Mouse (Mus musculus) midbrain, embryonic 12.5 days (tissue): Measurements from ENCODE around the gene Fars2. TPM values are rescaled to one million over a fixed set of nuclear protein-coding genes. Genes with fewer than 3 reads are reported as not detected.

ENCODE experiments used
- ATAC-seq: fragments of 200-750 bp; cut with Nextera tagmentation; 2 replicates; pipeline ENCODE4 v1.8.0; 2017; ENCODE audit warnings: low read depth, moderate TSS enrichment, moderate library complexity; ENCODE audit not compliant: low FRiP score
- H3K27ac ChIP-seq: fragments of 300-500 bp; sonication (generic); replicated peaks from 2 replicates; pipeline ENCODE4 v1.5.1; 2016; ENCODE audit warnings: mild to moderate bottlenecking
- H3K27me3 ChIP-seq: fragments of 300-500 bp; sonication (generic); 2 replicates; pipeline ENCODE4 v1.6.1; 2016; ENCODE audit warnings: mild to moderate bottlenecking
- H3K36me3 ChIP-seq: fragments of 300-500 bp; sonication (generic); 2 replicates; pipeline ENCODE4 v1.6.1; 2016
- H3K4me1 ChIP-seq: fragments of 300-500 bp; sonication (generic); 2 replicates; pipeline ENCODE4 v1.6.1; 2016
- H3K4me2 ChIP-seq: fragments of 300-500 bp; sonication (generic); replicated peaks from 2 replicates; pipeline ENCODE4 v1.6.1; 2016; ENCODE audit warnings: mild to moderate bottlenecking, moderate library complexity
- H3K4me3 ChIP-seq: fragments of 300-500 bp; sonication (generic); 2 replicates; pipeline ENCODE4 v1.5.1; 2016; ENCODE audit warnings: mild to moderate bottlenecking
- H3K9ac ChIP-seq: fragments of 300-500 bp; sonication (generic); replicated peaks from 2 replicates; pipeline ENCODE4 v1.6.1; 2016; ENCODE audit warnings: mild to moderate bottlenecking, moderate library complexity
- H3K9me3 ChIP-seq: fragments of 300-500 bp; sonication (generic); 2 replicates; pipeline ENCODE4 v1.6.1; 2016; ENCODE audit warnings: mild to moderate bottlenecking
- WGBS: fragments of 180-500 bp; shearing (Covaris S2); methylation state at CpG from one replicate; pipeline ENCODE4 v1.1.7; 2016; 5-methylcytosine and 5-hydroxymethylcytosine counted together
- polyA plus RNA-seq: library from polyadenylated mRNA; unstranded; fragments of >200 nt; fragmentation: Nextera tagmentation; extraction: Ambion mirVana; gene quantifications from 2 replicates; pipeline ENCODE4 v1.2.1, GENCODE M21; 2016

Fars2 gene
- polyA plus RNA-seq, 1 experiment from 2014 or later: 29.9 TPM

- no peaks in the 10 kb centered on the region for H3K36me3 ChIP-seq
- no peak overlapping the region for H3K4me3 ChIP-seq
- no peaks in the 10 kb centered on the region for H3K27me3 ChIP-seq
- H3K4me2 ChIP-seq: no peak overlapping the region
- H3K9ac ChIP-seq: no peak overlapping the region
- ATAC-seq: no peak
- WGBS: 88% methylated on average over 2 of the region's 2 CpGs
- H3K9me3 ChIP-seq: no peaks in the 10 kb centered on the region
- peaks cover 4% of the 10 kb centered on the region for H3K4me1 ChIP-seq
- H3K27ac ChIP-seq: no peak overlapping the region
These were observed 5.9 kb upstream of the Fars2 start for GRCm38 (mm10) chr13:36111331-36111730.

GRCm38 (mm10) chr13:36113181-36113580 is 4.0 kb upstream of the Fars2 start:
- no peak overlapping the region for H3K4me2 ChIP-seq
- H3K27ac ChIP-seq: no peak overlapping the region
- H3K27me3 ChIP-seq: no peaks in the 10 kb centered on the region
- H3K9me3 ChIP-seq: no peaks in the 10 kb centered on the region
- H3K4me3 ChIP-seq: no peak overlapping the region
- peaks cover 9% of the 10 kb centered on the region for H3K4me1 ChIP-seq
- no peak overlapping the region for H3K9ac ChIP-seq
- 90% methylated on average over 5 of the region's 5 CpGs for WGBS
- ATAC-seq: no peak
- H3K36me3 ChIP-seq: no peaks in the 10 kb centered on the region

GRCm38 (mm10) chr13:36116520-36117142 is 581 bp upstream of the Fars2 start:
- Histone ChIP-seq H3K27me3 (no peaks in the 10 kb centered on the region), H3K4me2 (peak overlapping the region; percentile 73), H3K4me1 (peaks cover 13% of the 10 kb centered on the region), H3K9me3 (no peaks in the 10 kb centered on the region), H3K36me3 (no peaks in the 10 kb centered on the region), H3K27ac (peak overlapping the region; percentile 98; the same call in 1 of the 2 replicates), H3K4me3 (peak overlapping the region; percentile 55), H3K9ac (peak overlapping the region; percentile 73)
- 9% methylated on average over 21 of the region's 21 CpGs for WGBS
- peak; percentile 10 for ATAC-seq

- H3K27ac ChIP-seq: no peak overlapping the region
- H3K4me1 ChIP-seq: peaks cover 13% of the 10 kb centered on the region
- H3K4me3 ChIP-seq: no peak overlapping the region
- no peaks in the 10 kb centered on the region for H3K27me3 ChIP-seq
- no peak for ATAC-seq
- 72% methylated on average over 4 of the region's 4 CpGs for WGBS
- no peak overlapping the region for H3K9ac ChIP-seq
- H3K4me2 ChIP-seq: no peak overlapping the region
- no peaks in the 10 kb centered on the region for H3K9me3 ChIP-seq
- no peaks in the 10 kb centered on the region for H3K36me3 ChIP-seq
These were observed 2.5 kb downstream of the Fars2 start for GRCm38 (mm10) chr13:36119684-36120083.

GRCm38 (mm10) chr13:36120606-36121005 is 3.4 kb downstream of the Fars2 start:
- no peaks in the 10 kb centered on the region for H3K9me3 ChIP-seq
- H3K27me3 ChIP-seq: no peaks in the 10 kb centered on the region
- no peak for ATAC-seq
- H3K4me2 ChIP-seq: no peak overlapping the region
- H3K4me3 ChIP-seq: no peak overlapping the region
- no peak overlapping the region for H3K27ac ChIP-seq
- peaks cover 13% of the 10 kb centered on the region for H3K4me1 ChIP-seq
- H3K9ac ChIP-seq: no peak overlapping the region
- no peaks in the 10 kb centered on the region for H3K36me3 ChIP-seq

DNA sequence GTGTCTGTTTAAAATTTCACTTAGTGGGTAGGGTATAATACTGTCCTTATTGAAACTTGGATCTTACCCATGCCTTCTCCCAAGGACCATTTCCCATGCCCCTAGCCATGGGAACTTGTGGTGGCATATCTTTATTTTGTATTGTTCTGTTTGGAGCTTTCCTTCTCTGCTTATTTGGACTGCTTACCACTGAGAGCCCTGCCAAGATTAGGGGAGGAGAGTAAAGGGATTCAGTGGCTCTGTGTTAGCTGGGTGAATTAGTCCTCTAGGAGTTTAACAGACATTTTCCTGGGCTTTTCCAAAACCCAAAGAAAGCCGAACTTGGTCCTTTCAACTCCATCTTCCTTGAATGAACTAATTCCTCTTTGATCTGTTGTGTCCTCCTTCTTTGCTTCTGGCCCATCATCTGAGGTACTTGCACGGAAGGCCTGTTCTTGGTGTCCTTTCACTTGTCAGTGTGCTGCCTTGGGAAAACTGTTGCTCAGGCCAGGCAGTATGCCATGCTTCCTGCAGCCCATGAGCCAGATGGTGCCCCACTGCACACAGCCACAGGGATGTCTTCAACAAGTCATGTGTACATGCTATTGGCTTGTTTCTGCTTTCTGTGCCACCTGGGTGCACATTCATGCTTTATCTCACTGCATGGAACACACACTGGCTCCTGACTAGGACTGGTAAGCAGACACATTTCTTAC is 12.3 kb downstream of the Fars2 start:
- Histone ChIP-seq H3K9ac (no peak overlapping the region), H3K4me3 (no peak overlapping the region), H3K36me3 (no peaks in the 10 kb centered on the region), H3K27ac (no peak overlapping the region), H3K4me2 (no peak overlapping the region), H3K27me3 (no peaks in the 10 kb centered on the region), H3K4me1 (no peaks in the 10 kb centered on the region), H3K9me3 (no peaks in the 10 kb centered on the region)
- 68% methylated on average over 2 of the region's 2 CpGs for WGBS
- ATAC-seq: no peak

GRCm38 (mm10) chr13:36131401-36131800 is 14.2 kb downstream of the Fars2 start:
- Histone ChIP-seq H3K27me3 (no peaks in the 10 kb centered on the region), H3K4me1 (no peaks in the 10 kb centered on the region), H3K9me3 (no peaks in the 10 kb centered on the region), H3K9ac (no peak overlapping the region), H3K27ac (no peak overlapping the region), H3K4me3 (no peak overlapping the region), H3K36me3 (no peaks in the 10 kb centered on the region), H3K4me2 (no peak overlapping the region)
- WGBS: 94% methylated on average over 5 of the region's 5 CpGs
- ATAC-seq: no peak

DNA sequence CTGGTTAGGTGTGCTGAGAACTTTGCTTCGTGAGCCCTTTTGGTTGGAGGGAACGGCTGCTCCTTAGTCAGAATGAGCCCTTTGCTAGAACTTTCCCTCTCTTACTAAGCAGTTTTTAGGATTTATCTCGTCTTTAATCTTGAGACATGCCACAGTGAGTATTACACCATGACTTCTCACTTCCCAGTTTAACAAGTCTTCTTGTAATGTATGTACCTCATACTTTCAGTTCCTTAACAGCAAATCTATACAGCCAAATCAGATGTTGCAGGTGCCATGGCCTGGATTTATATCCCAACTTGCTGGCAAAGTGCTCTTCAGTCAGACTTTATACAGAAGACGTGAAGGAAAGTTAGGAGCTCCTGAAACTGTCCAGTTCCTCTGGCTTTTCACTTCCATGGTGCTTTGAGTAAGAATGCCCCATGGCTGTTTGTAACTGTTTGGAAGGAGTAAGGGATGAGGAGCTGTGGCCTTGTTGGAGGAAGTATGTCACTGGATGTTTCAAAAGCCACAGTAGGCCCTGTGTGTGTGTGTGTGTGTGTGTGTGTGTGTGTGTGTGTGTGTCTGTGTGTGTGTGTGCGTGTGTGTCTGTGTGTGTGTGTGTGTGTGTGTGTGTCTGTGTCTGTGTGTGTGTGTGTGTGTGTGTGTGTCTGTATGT is 14.9 kb downstream of the Fars2 start:
- ATAC-seq: no peak
- Histone ChIP-seq H3K9ac (no peak overlapping the region), H3K36me3 (no peaks in the 10 kb centered on the region), H3K9me3 (no peaks in the 10 kb centered on the region), H3K27ac (no peak overlapping the region), H3K4me2 (no peak overlapping the region), H3K4me1 (no peaks in the 10 kb centered on the region), H3K27me3 (no peaks in the 10 kb centered on the region), H3K4me3 (no peak overlapping the region)
- WGBS: 91% methylated on average over 4 of the region's 5 CpGs

GRCm38 (mm10) chr13:36139703-36140102 is 22.5 kb downstream of the Fars2 start:
- no peaks in the 10 kb centered on the region for H3K4me1 ChIP-seq
- ATAC-seq: no peak
- H3K36me3 ChIP-seq: no peaks in the 10 kb centered on the region
- H3K9me3 ChIP-seq: no peaks in the 10 kb centered on the region
- H3K27ac ChIP-seq: no peak overlapping the region
- no peak overlapping the region for H3K9ac ChIP-seq
- H3K4me3 ChIP-seq: no peak overlapping the region
- no peaks in the 10 kb centered on the region for H3K27me3 ChIP-seq
- WGBS: 80% methylated on average over 5 of the region's 5 CpGs
- no peak overlapping the region for H3K4me2 ChIP-seq

GRCm38 (mm10) chr13:36140247-36141016 is 23.2 kb downstream of the Fars2 start:
- WGBS: 57% methylated on average over 5 of the region's 5 CpGs
- H3K36me3 ChIP-seq: no peaks in the 10 kb centered on the region
- no peak for ATAC-seq
- no peaks in the 10 kb centered on the region for H3K27me3 ChIP-seq
- no peaks in the 10 kb centered on the region for H3K4me1 ChIP-seq
- no peak overlapping the region for H3K4me2 ChIP-seq
- no peak overlapping the region for H3K27ac ChIP-seq
- H3K4me3 ChIP-seq: no peak overlapping the region
- no peak overlapping the region for H3K9ac ChIP-seq
- no peaks in the 10 kb centered on the region for H3K9me3 ChIP-seq

DNA sequence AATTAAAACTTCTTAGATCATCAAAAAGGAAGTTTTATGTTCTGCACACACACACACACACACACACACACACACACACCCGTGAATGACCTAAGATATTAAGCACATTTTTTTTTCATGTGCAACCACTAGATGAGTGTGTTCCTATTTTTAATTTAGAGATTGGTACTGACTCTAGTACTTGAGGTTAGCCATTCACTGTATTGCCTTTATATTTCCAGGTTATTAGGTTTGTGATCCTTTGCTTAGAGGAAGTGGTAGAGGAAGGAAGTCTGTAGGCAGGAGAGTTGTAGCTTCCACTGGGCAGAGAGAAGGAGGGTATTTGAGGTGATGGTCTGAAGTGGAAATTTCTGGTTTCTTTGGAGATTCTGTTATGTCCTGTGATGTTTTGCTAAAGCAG is 28.4 kb downstream of the Fars2 start:
- Histone ChIP-seq H3K9me3 (no peaks in the 10 kb centered on the region), H3K9ac (no peak overlapping the region), H3K36me3 (no peaks in the 10 kb centered on the region), H3K27ac (no peak overlapping the region), H3K27me3 (no peaks in the 10 kb centered on the region), H3K4me2 (no peak overlapping the region), H3K4me1 (peaks cover 8% of the 10 kb centered on the region), H3K4me3 (no peak overlapping the region)
- ATAC-seq: no peak
- 84% methylated on average over 1 of the region's 1 CpGs for WGBS
